ENCODE assay signal across 25 mouse cellular contexts in genomic region chr11:45262198-45262597, GRCm38 (mm10).
DNase-seq lines count a peak whose midpoint lies in the region; ATAC-seq and TF ChIP-seq lines count a peak whose summit lies in the region.
"Had no signal": no experiment of that assay in that cellular context is flagged by ENCODE, and none has a peak within 500 bp of the region (broad histone marks: within the 10 kb centered on the region; RNA-seq: fewer than 3 reads in every experiment).

No protein-coding gene starts in this region.

- no peaks in the 10 kb centered on the region for H3K9me3 ChIP-seq in limb, embryonic 12.5 days
- H3K9me3 ChIP-seq in limb, embryonic 10.5 days (replicated peaks) = no peaks in the 10 kb centered on the region
- H3K9me3 ChIP-seq in neural tube, embryonic 15.5 days (replicated peaks) = no peaks in the 10 kb centered on the region
- H3K9me3 ChIP-seq: embryonic facial prominence, embryonic 13.5 days; heart, embryonic 12.5 days; heart, embryonic 15.5 days; hindbrain, embryonic 10.5 days; hindbrain, embryonic 13.5 days; intestine, embryonic 15.5 days had no signal

- H3K4me3 ChIP-seq in cerebellum, adult 2 months (replicated peaks; ENCODE audit: insufficient read depth, low read depth, low read length) = no peak overlapping the region
- no peak overlapping the region for H3K4me3 ChIP-seq in limb, embryonic 12.5 days (replicated peaks)
- H3K4me3 ChIP-seq in limb, embryonic 10.5 days = no peak overlapping the region
- H3K4me3 ChIP-seq in neural tube, embryonic 15.5 days (replicated peaks) = no peak overlapping the region
- H3K4me3 ChIP-seq: embryonic facial prominence, embryonic 13.5 days; heart, embryonic 12.5 days; heart, embryonic 15.5 days; hindbrain, embryonic 10.5 days; hindbrain, embryonic 13.5 days; intestine, embryonic 15.5 days had no signal

- H3K4me2 ChIP-seq in limb, embryonic 12.5 days = no peak overlapping the region
- H3K4me2 ChIP-seq in neural tube, embryonic 15.5 days = no peak overlapping the region
- H3K4me2 ChIP-seq: embryonic facial prominence, embryonic 13.5 days; heart, embryonic 12.5 days; heart, embryonic 15.5 days; hindbrain, embryonic 13.5 days; intestine, embryonic 15.5 days had no signal

- H3K4me1 ChIP-seq in cerebellum, adult 2 months (ENCODE audit: control insufficient read depth, insufficient read depth, low read length) = no peaks in the 10 kb centered on the region
- H3K4me1 ChIP-seq in limb, embryonic 12.5 days (replicated peaks) = peaks cover 24% of the 10 kb centered on the region
- peaks cover 9% of the 10 kb centered on the region; the same call in 1 of the 2 replicates for H3K4me1 ChIP-seq in limb, embryonic 10.5 days
- peaks cover 9% of the 10 kb centered on the region; the same call in 1 of the 2 replicates for H3K4me1 ChIP-seq in neural tube, embryonic 15.5 days
- H3K4me1 ChIP-seq: heart, embryonic 12.5 days; hindbrain, embryonic 10.5 days; hindbrain, embryonic 13.5 days; intestine, embryonic 15.5 days had no signal

- no peak for ATAC-seq in limb, embryonic 12.5 days (ENCODE audit: insufficient number of reproducible peaks, insufficient read depth, low FRiP score, low TSS enrichment, low read depth)
- ATAC-seq in neural tube, embryonic 15.5 days (ENCODE audit: low FRiP score) = no peak
- ATAC-seq: activated CD4-positive, CD25-positive, alpha-beta regulatory T cell, adult 4 months; forebrain, embryonic 14.5 days; forebrain, postnatal 0 days; hindbrain, embryonic 16.5 days; intestine, embryonic 15.5 days had no signal

- DNase-seq in cerebellum, postnatal 10 days = peak; percentile 34 to 43
- no peak for DNase-seq in cerebellum, adult 2 months
- peak; percentile 26 for DNase-seq in gastrocnemius, adult 18-20 months (ENCODE audit: low spot score)
- no peak for DNase-seq in gastrocnemius, postnatal 36 days
- no peak for DNase-seq in limb, embryonic 10.5 days (ENCODE audit: low spot score)
- peak; percentile 58 for DNase-seq in skeletal muscle tissue, adult 2 months (ENCODE audit: low read depth, low spot score)
- DNase-seq: adrenal gland, adult 8-10 months; adrenal gland, postnatal 36 days; cerebellum, adult 11 months; cerebellum, adult 8-10 months; forebrain, postnatal 0 days; heart, postnatal 10 days; heart, postnatal 36 days; kidney, adult 11 months had no signal

- 44% methylated on average over 7 of the region's 7 CpGs for WGBS in cerebellum, adult 2 months
- 73% methylated on average over 7 of the region's 7 CpGs for WGBS in limb, embryonic 12.5 days
- 91% methylated on average over 7 of the region's 7 CpGs for WGBS in limb, embryonic 10.5 days
- WGBS in neural tube, embryonic 15.5 days = 93% methylated on average over 7 of the region's 7 CpGs

- no peak for TF ChIP-seq POLR2A in cerebellum, adult 2 months (IDR thresholded peaks at IDR 0.05; ENCODE audit: borderline replicate concordance, insufficient read depth, low read length)

- no peak overlapping the region for H3K27ac ChIP-seq in cerebellum, adult 2 months (ENCODE audit: insufficient read depth, low read length)
- H3K27ac ChIP-seq in limb, embryonic 12.5 days = 0 out of 2 replicates have a peak overlapping the region, but pooled peaks have one; percentile 41
- H3K27ac ChIP-seq in limb, embryonic 10.5 days = no peak overlapping the region
- no peak overlapping the region for H3K27ac ChIP-seq in neural tube, embryonic 15.5 days (replicated peaks)
- H3K27ac ChIP-seq: embryonic facial prominence, embryonic 13.5 days; heart, embryonic 15.5 days; hindbrain, embryonic 10.5 days; hindbrain, embryonic 13.5 days; intestine, embryonic 15.5 days had no signal

- H3K36me3 ChIP-seq in limb, embryonic 12.5 days = no peaks in the 10 kb centered on the region
- no peaks in the 10 kb centered on the region for H3K36me3 ChIP-seq in limb, embryonic 10.5 days
- no peaks in the 10 kb centered on the region for H3K36me3 ChIP-seq in neural tube, embryonic 15.5 days
- H3K36me3 ChIP-seq: embryonic facial prominence, embryonic 13.5 days; heart, embryonic 12.5 days; heart, embryonic 15.5 days; hindbrain, embryonic 10.5 days; hindbrain, embryonic 13.5 days; intestine, embryonic 15.5 days had no signal

- H3K9ac ChIP-seq in limb, embryonic 12.5 days (replicated peaks) = no peak overlapping the region
- no peak overlapping the region for H3K9ac ChIP-seq in neural tube, embryonic 15.5 days (replicated peaks)
- H3K9ac ChIP-seq: embryonic facial prominence, embryonic 13.5 days; forebrain, postnatal 0 days; heart, embryonic 12.5 days; heart, embryonic 15.5 days; hindbrain, embryonic 13.5 days; intestine, embryonic 15.5 days had no signal

- intact Hi-C loops in gastrocnemius, postnatal 36 days (cut with DNase I) = no loop called here

- no peaks in the 10 kb centered on the region for H3K27me3 ChIP-seq in cerebellum, adult 2 months (ENCODE audit: control insufficient read depth, insufficient read depth, low read length)
- no peaks in the 10 kb centered on the region for H3K27me3 ChIP-seq in limb, embryonic 12.5 days
- H3K27me3 ChIP-seq in limb, embryonic 10.5 days (ENCODE audit: low read depth, poor library complexity, severe bottlenecking) = no peaks in the 10 kb centered on the region
- no peaks in the 10 kb centered on the region for H3K27me3 ChIP-seq in neural tube, embryonic 15.5 days (replicated peaks)
- H3K27me3 ChIP-seq: embryonic facial prominence, embryonic 13.5 days; heart, embryonic 12.5 days; heart, embryonic 15.5 days; hindbrain, embryonic 13.5 days; intestine, embryonic 15.5 days had no signal

- TF ChIP-seq CTCF in cerebellum, adult 2 months (IDR thresholded peaks at IDR 0.05; ENCODE audit: borderline replicate concordance, insufficient read depth, low read depth, low read length) = no peak

Comparison
In these comparisons a context has a peak if more than half of its experiments do, and no peak if none do; other contexts are left out.
1. DNase-seq: peak in cerebellum, postnatal 10 days (2 of 2), gastrocnemius, adult 18-20 months (single experiment) and skeletal muscle tissue, adult 2 months (single experiment); none in cerebellum, adult 2 months (0 of 2), gastrocnemius, postnatal 36 days (0 of 2) and limb, embryonic 10.5 days (single experiment).